Mouse (Mus musculus) intestine, embryonic 14.5 days (tissue): Measurements from ENCODE around the gene Yif1b. TPM values are rescaled to one million over a fixed set of nuclear protein-coding genes. Genes with fewer than 3 reads are reported as not detected.

Experiments
- ATAC-seq: fragments of 200-750 bp; cut with Nextera tagmentation; replicated peaks from 2 replicates; pipeline ENCODE4 v1.8.0; 2017; ENCODE audit warnings: low read depth, moderate number of reproducible peaks, moderate TSS enrichment, moderate library complexity; ENCODE audit not compliant: low FRiP score, low TSS enrichment
- DNase-seq: peaks from one replicate; pipeline ENCODE4 v3.0.0-alpha.2; 2018; ENCODE audit warnings: low spot score
- H3K27ac ChIP-seq: fragments of 300-500 bp; sonication (generic); 2 replicates; pipeline ENCODE4 v1.5.1; 2014; ENCODE audit warnings: low read depth, mild to moderate bottlenecking, control low read depth
- H3K27me3 ChIP-seq: fragments of 300-500 bp; sonication (generic); replicated peaks from 2 replicates; pipeline ENCODE4 v1.6.1; 2014; ENCODE audit warnings: low read length, control low read depth; ENCODE audit not compliant: control insufficient read depth, insufficient read depth
- H3K36me3 ChIP-seq: fragments of 300-500 bp; sonication (generic); 2 replicates; pipeline ENCODE4 v1.6.1; 2014; ENCODE audit warnings: low read length, control low read depth; ENCODE audit not compliant: control insufficient read depth, insufficient read depth
- H3K4me1 ChIP-seq: fragments of 300-500 bp; sonication (generic); replicated peaks from 2 replicates; pipeline ENCODE4 v1.6.1; 2014; ENCODE audit warnings: low read length, control low read depth, mixed read lengths; ENCODE audit not compliant: control insufficient read depth, insufficient read depth
- H3K4me2 ChIP-seq: fragments of 300-500 bp; sonication (generic); 2 replicates; pipeline ENCODE4 v1.6.1; 2014; ENCODE audit warnings: low read length
- H3K4me3 ChIP-seq: fragments of 300-500 bp; sonication (generic); 2 replicates; pipeline ENCODE4 v1.5.1; 2014; ENCODE audit warnings: low read depth, low read length, control low read depth, mixed read lengths
- H3K9ac ChIP-seq: fragments of 300-500 bp; sonication (generic); 2 replicates; pipeline ENCODE4 v1.6.1; 2014; ENCODE audit warnings: mild to moderate bottlenecking, low read length
- H3K9me3 ChIP-seq: fragments of 300-500 bp; sonication (generic); 2 replicates; pipeline ENCODE4 v1.6.1; 2016; ENCODE audit warnings: low read length, control low read depth; ENCODE audit not compliant: control insufficient read depth
- WGBS: fragments of 180-500 bp; shearing (Covaris S2); extraction: QIAGEN DNeasy Blood & Tissue Kit; methylation state at CpG from one replicate; pipeline ENCODE4 v1.1.7; 2014; 5-methylcytosine and 5-hydroxymethylcytosine counted together
- polyA plus RNA-seq: library from polyadenylated mRNA; unstranded; fragments of >200 nt; fragmentation: Nextera tagmentation; extraction: Ambion mirVana; gene quantifications from 2 replicates; pipeline ENCODE4 v1.2.1, GENCODE M21; 2014

Yif1b gene
- polyA plus RNA-seq, 1 experiment from 2014 or later, result 94.3 TPM

GRCm38 (mm10) chr7:29213675-29214082 lies 24.4 kb upstream of the Yif1b start, which contains the start of gene Catsperg1:
Gene Catsperg1 (minus strand): TSS chr7:29214035.
- Histone ChIP-seq H3K27ac (no peak within 1 kb of the TSS), H3K9me3 (no peaks in the 10 kb centered on the region; the same call in 1 of the 2 replicates), H3K27me3 (no peaks in the 10 kb centered on the region; the same call in 1 of the 2 replicates), H3K9ac (no peak within 1 kb of the TSS), H3K4me3 (no peak within 1 kb of the TSS), H3K4me1 (no peaks in the 10 kb centered on the region), H3K4me2 (peak within 1 kb of the TSS; percentile 30), H3K36me3 (no peaks in the 10 kb centered on the region)
- ATAC-seq (0 out of 2 replicates have a peak, but pooled peaks have one; percentile 37), DNase-seq (peak; percentile 68)
- WGBS, result 4% methylated on average over 20 of the region's 20 CpGs

- H3K9ac ChIP-seq, result no peak overlapping the region
- no peaks in the 10 kb centered on the region; the same call in 1 of the 2 replicates for H3K27me3 ChIP-seq
- ATAC-seq (no peak), DNase-seq (no peak)
- H3K4me2 ChIP-seq, result no peak overlapping the region
- 62% methylated on average over 2 of the region's 2 CpGs for WGBS
- no peak overlapping the region for H3K27ac ChIP-seq
- no peaks in the 10 kb centered on the region for H3K36me3 ChIP-seq
- H3K4me1 ChIP-seq, result no peaks in the 10 kb centered on the region
- no peak overlapping the region for H3K4me3 ChIP-seq
- peaks cover 2% of the 10 kb centered on the region; the same call in 1 of the 2 replicates for H3K9me3 ChIP-seq
These were observed 23.9 kb upstream of the Yif1b start for GRCm38 (mm10) chr7:29214236-29214635.

- no peak for ATAC-seq
- H3K36me3 ChIP-seq, result no peaks in the 10 kb centered on the region
- WGBS, result 46% methylated on average over 15 of the region's 15 CpGs
- no peak overlapping the region for H3K9ac ChIP-seq
- H3K4me2 ChIP-seq, result no peak overlapping the region
- no peak for DNase-seq
- H3K27ac ChIP-seq, result no peak overlapping the region
- H3K4me3 ChIP-seq, result no peak overlapping the region
- H3K4me1 ChIP-seq, result no peaks in the 10 kb centered on the region
- peaks cover 4% of the 10 kb centered on the region; the same call in 1 of the 2 replicates for H3K9me3 ChIP-seq
- no peaks in the 10 kb centered on the region; the same call in 1 of the 2 replicates for H3K27me3 ChIP-seq
These were observed 23.3 kb upstream of the Yif1b start for GRCm38 (mm10) chr7:29214846-29215245.

- H3K4me1 ChIP-seq, result no peaks in the 10 kb centered on the region; the same call in 1 of the 2 replicates
- no peaks in the 10 kb centered on the region for H3K36me3 ChIP-seq
- no peak overlapping the region for H3K27ac ChIP-seq
- H3K4me2 ChIP-seq, result no peak overlapping the region
- H3K4me3 ChIP-seq, result no peak overlapping the region
- H3K9ac ChIP-seq, result no peak overlapping the region
- ATAC-seq (no peak), DNase-seq (no peak)
- WGBS, result 14% methylated on average over 16 of the region's 16 CpGs
- H3K9me3 ChIP-seq, result 0 out of 2 replicates have a peak, but pooled peaks cover under 1% of the 10 kb centered on the region
- H3K27me3 ChIP-seq, result no peaks in the 10 kb centered on the region
These were observed 13.3 kb upstream of the Yif1b start for GRCm38 (mm10) chr7:29224756-29225394.

DNA sequence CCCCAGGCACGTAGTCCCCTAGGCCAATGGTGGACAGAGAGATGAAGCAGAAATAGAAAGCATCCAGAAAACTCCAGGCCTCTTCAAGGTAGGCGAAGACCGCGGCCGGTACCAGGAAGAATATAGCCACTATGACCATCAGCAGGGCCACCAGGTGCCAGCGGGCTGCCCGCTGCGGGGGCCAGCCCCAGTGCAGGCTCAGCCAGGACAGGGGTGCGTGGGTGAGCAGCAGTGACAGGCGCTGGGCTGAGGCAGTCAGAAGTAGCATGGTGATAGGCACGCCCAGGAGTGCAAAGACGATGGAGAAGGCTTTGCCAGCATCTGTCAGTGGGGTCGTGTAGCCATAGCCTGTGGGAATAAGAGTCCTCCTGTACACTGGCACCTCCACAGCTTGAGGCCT lies 12.6 kb upstream of the Yif1b start:
- H3K4me3 ChIP-seq, result no peak overlapping the region
- DNase-seq (no peak), ATAC-seq (no peak)
- no peaks in the 10 kb centered on the region for H3K9me3 ChIP-seq
- H3K9ac ChIP-seq, result no peak overlapping the region
- H3K4me2 ChIP-seq, result no peak overlapping the region
- H3K36me3 ChIP-seq, result no peaks in the 10 kb centered on the region
- H3K27ac ChIP-seq, result no peak overlapping the region
- no peaks in the 10 kb centered on the region for H3K27me3 ChIP-seq
- 70% methylated on average over 13 of the region's 13 CpGs for WGBS
- no peaks in the 10 kb centered on the region; the same call in 1 of the 2 replicates for H3K4me1 ChIP-seq

GRCm38 (mm10) chr7:29228202-29228601 lies 9.9 kb upstream of the Yif1b start:
- Histone ChIP-seq H3K4me1 (no peaks in the 10 kb centered on the region; the same call in 1 of the 2 replicates), H3K27me3 (peaks cover 16% of the 10 kb centered on the region), H3K27ac (no peak overlapping the region), H3K36me3 (no peaks in the 10 kb centered on the region), H3K9me3 (no peaks in the 10 kb centered on the region), H3K9ac (no peak overlapping the region), H3K4me2 (no peak overlapping the region), H3K4me3 (no peak overlapping the region)
- no peak for DNase-seq
- WGBS, result 76% methylated on average over 4 of the region's 4 CpGs
- no peak for ATAC-seq

DNA sequence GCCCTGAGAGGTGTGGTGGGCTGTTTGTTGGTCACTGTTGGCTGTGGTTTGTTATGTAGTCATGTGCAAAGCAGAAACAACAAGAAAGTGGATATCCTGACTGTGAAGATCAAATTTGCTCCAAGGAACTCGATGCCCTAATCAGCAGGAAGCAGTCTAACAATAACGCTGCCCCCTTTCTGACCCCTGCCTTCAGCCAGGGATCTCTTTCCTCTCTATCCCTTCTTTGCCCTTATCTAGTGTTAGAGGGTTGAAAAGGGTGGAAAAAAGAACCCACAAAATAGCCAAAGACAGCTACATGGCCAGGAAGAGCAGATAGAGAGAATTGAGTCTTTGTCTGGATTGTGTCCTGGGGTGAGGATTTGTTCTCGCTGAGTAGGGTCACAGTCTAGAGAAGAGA lies 7.6 kb upstream of the Yif1b start:
- H3K9me3 ChIP-seq, result no peaks in the 10 kb centered on the region
- no peaks in the 10 kb centered on the region for H3K4me1 ChIP-seq
- H3K27me3 ChIP-seq, result peaks cover 18% of the 10 kb centered on the region
- DNase-seq (no peak), ATAC-seq (no peak)
- no peaks in the 10 kb centered on the region for H3K36me3 ChIP-seq
- no peak overlapping the region for H3K27ac ChIP-seq
- H3K4me2 ChIP-seq, result no peak overlapping the region
- 47% methylated on average over 3 of the region's 3 CpGs for WGBS
- H3K4me3 ChIP-seq, result no peak overlapping the region
- H3K9ac ChIP-seq, result no peak overlapping the region

DNA sequence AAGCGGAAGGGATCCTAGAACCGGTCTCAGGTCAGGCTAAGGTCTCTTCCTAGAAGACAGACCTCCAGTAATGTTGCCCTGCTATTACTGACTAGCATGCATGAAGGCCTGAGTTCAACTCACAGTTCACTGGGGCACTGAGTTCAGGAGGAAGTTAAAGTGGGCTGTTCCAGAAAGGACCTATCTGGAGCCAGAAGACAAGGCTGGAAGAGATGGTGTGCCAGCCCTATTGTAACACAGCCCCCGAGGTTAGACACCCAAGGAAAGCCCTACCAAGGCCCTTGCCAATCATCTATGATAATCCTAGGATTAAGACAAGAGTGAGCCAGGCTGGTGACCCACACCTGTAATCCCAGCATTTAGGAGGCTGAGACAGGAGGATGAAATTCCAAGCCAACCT lies 6.6 kb upstream of the Yif1b start:
- Histone ChIP-seq H3K9ac (no peak overlapping the region), H3K27ac (no peak overlapping the region), H3K9me3 (no peaks in the 10 kb centered on the region), H3K27me3 (peaks cover 18% of the 10 kb centered on the region), H3K4me2 (peak overlapping the region; percentile 95), H3K36me3 (no peaks in the 10 kb centered on the region), H3K4me1 (no peaks in the 10 kb centered on the region), H3K4me3 (peak overlapping the region; percentile 52)
- ATAC-seq, result no peak
- no peak for DNase-seq
- WGBS, result 59% methylated on average over 3 of the region's 3 CpGs
